Mouse (Mus musculus): Measurements from ENCODE around the gene Cklf. TPM values are rescaled to one million over a fixed set of nuclear protein-coding genes. Genes with fewer than 3 reads are reported as not detected.
"Not testable (repeated sequence)": the region's sequence is repeated elsewhere in the genome, so short reads cannot be mapped to it uniquely, and the experiment has no call there.

Cklf gene
- polyA plus RNA-seq, 1 experiment from 2014 or later = 34.7 TPM

DNA sequence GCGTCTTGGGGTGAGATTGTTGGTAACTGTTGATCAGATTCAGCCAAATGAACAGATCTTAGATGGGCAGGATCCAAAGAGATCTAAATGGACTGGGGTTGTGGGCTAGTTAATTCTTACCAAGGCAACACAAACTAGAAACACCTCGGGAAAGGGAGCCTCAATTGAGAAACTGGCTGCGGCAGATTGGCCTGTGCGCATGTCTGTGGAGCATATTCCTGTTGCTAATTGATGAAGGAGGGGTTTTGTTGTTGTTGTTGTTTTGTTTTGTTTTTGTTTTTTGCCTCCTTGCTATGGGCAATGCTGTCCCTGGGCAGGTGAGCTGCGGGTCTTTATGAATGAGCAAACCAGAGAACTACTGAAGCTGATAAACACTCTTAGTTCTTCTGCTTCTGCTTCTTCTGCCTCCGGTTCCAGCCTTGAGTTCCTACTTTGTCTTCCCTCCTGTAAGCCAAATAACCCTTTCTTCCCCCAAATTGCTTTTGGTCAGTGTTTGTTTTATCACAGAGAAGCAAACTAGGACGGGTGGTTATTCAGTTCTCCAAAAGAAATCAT, 1.1 kb upstream of the Cklf start:
- no peak overlapping the region for H3K4me2 ChIP-seq (ENCODE audit: low read length)
- no peak overlapping the region for H3K4me3 ChIP-seq (ENCODE audit: low read depth, low read length)
- WGBS = 87% methylated on average over 7 of the region's 7 CpGs
- 0 out of 2 replicates have a peak, but pooled peaks cover 3% of the 10 kb centered on the region for H3K36me3 ChIP-seq (ENCODE audit: control insufficient read depth, insufficient read depth, low read length)
- ATAC-seq = no peak
- H3K27ac ChIP-seq (ENCODE audit: low read length) = no peak overlapping the region
- H3K9ac ChIP-seq (ENCODE audit: low read depth, low read length) = no peak overlapping the region
- H3K27me3 ChIP-seq (ENCODE audit: control insufficient read depth, insufficient read depth, low read depth, low read length) = no peaks in the 10 kb centered on the region
- no peaks in the 10 kb centered on the region for H3K9me3 ChIP-seq (replicated peaks; ENCODE audit: control insufficient read depth, low read length, poor library complexity, severe bottlenecking)
- peaks cover 24% of the 10 kb centered on the region for H3K4me1 ChIP-seq (ENCODE audit: control insufficient read depth, insufficient read depth, low read length)

DNA sequence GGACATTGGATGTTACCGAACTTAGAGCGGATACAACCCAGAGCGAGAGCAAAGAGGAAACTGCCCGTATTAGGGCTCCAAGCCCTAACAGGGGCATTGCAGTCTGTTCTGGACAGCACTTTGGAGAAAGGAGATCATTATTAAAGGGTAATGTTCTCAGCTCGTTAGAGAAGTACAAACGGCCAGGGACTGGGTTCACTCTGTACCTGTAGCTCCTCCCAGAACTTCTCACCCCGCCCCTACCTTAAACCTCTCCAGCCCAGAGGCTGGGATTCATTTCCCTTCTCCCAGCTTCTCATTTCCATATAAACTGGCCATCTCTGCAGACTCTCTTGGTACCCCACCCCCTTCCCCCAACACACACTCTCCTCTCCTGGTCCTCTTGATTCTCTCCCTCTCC, 800 bp downstream of the Cklf start:
- Histone ChIP-seq H3K36me3 (ENCODE audit: control insufficient read depth, insufficient read depth, low read length) (no peaks in the 10 kb centered on the region), H3K9ac (ENCODE audit: low read depth, low read length) (no peak overlapping the region; the same call in 1 of the 2 replicates), H3K27me3 (ENCODE audit: control insufficient read depth, insufficient read depth, low read depth, low read length) (no peaks in the 10 kb centered on the region), H3K4me2 (ENCODE audit: low read length) (peak overlapping the region; percentile 75), H3K4me1 (ENCODE audit: control insufficient read depth, insufficient read depth, low read length) (peaks cover 24% of the 10 kb centered on the region), H3K9me3 (replicated peaks; ENCODE audit: control insufficient read depth, low read length, poor library complexity, severe bottlenecking) (no peaks in the 10 kb centered on the region), H3K4me3 (ENCODE audit: low read depth, low read length) (peak overlapping the region; percentile 72), H3K27ac (ENCODE audit: low read length) (no peak overlapping the region)
- 1% methylated on average over 7 of the region's 7 CpGs for WGBS
- 0 out of 2 replicates have a peak, but pooled peaks have one; percentile 0 for ATAC-seq

DNA sequence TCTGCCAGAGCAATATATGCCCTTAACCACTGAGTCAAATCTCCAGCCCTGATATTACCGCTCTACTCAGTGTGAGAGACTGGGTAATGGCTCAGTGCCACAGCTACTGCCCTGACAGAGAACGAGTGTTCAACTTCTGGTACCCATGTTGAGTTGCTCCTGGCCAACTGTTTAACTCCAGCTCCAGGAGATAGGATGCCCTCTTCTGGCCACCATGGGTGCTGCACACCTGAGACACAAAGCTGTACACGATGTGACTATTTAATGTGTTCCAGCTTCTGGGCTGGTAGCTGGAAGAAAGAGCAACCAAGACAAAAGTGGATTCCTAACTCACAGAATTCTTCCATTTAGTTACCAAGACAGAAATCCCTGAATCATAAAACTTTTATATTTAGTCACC, 2.4 kb downstream of the Cklf start:
- Histone ChIP-seq H3K4me3 (ENCODE audit: low read depth, low read length) (no peak overlapping the region), H3K9me3 (replicated peaks; ENCODE audit: control insufficient read depth, low read length, poor library complexity, severe bottlenecking) (peaks cover 2% of the 10 kb centered on the region; the same call in 1 of the 2 replicates), H3K4me2 (ENCODE audit: low read length) (no peak overlapping the region), H3K4me1 (ENCODE audit: control insufficient read depth, insufficient read depth, low read length) (peaks cover 11% of the 10 kb centered on the region), H3K36me3 (ENCODE audit: control insufficient read depth, insufficient read depth, low read length) (peaks cover 7% of the 10 kb centered on the region), H3K27me3 (ENCODE audit: control insufficient read depth, insufficient read depth, low read depth, low read length) (no peaks in the 10 kb centered on the region), H3K9ac (ENCODE audit: low read depth, low read length) (no peak overlapping the region), H3K27ac (ENCODE audit: low read length) (no peak overlapping the region)
- 90% methylated on average over 3 of the region's 3 CpGs for whole genome bisulfite sequencing
- ATAC-seq = no peak

DNA sequence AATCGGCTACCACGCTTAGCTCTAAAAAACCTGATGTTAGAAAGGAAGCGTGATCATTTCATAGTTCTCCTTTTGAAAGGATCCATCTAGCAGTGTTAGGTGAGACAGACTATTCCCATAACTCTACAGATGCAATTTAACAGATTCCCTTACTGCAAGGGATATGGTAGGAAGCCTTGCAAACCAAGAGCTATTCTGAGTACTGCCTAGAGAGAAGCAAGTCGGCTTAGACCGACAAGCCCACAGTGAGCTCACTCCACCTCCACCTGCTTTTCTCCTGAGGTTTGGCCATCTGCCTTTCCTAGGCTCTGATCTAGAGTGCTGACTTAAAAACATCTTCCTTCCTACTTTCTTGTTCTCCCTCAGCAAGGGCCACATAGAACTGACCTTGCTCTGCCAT, 11.1 kb downstream of the Cklf start:
- H3K9ac ChIP-seq (ENCODE audit: low read depth, low read length); H3K4me3 ChIP-seq (ENCODE audit: low read depth, low read length); ATAC-seq; H3K9me3 ChIP-seq (replicated peaks; ENCODE audit: control insufficient read depth, low read length, poor library complexity, severe bottlenecking); H3K27ac ChIP-seq (ENCODE audit: low read length); H3K4me2 ChIP-seq (ENCODE audit: low read length); H3K27me3 ChIP-seq (ENCODE audit: control insufficient read depth, insufficient read depth, low read depth, low read length); H3K4me1 ChIP-seq (ENCODE audit: control insufficient read depth, insufficient read depth, low read length): not testable (repeated sequence)
- H3K36me3 ChIP-seq (ENCODE audit: control insufficient read depth, insufficient read depth, low read length) = peaks cover 26% of the 10 kb centered on the region
- WGBS = 96% methylated on average over 5 of the region's 5 CpGs

DNA sequence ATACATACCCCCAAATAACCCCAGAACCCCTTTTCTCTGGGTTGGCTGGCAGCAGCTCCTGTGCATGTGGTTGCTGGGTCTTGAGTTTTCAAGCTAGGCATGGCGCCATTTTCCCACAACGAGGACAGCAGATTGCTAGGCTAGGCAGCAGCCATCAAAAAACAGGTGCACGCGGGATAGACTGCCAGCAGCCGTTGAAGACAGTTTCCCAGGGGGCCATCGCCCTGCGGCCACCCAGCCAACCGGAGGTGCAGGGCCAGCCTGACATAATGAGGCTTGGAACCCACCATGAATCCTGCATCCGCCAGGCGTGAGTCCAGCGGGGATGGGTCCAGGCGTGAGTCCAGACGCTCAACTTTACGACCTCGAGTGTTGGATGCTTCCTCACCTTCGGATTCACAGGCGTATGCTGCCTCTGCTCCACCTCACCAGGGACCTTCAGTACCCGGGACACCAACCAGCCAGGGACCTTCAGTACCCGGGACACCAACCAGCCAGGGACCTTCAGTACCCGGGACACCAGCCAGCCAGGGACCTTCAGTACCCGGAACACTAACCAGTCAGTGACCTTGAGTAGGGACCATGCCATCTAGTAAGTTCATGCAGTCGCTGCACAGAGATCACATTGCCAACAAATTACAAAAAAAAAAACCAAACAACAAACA, 13.7 kb downstream of the Cklf start:
- not testable (repeated sequence) for H3K27ac ChIP-seq (ENCODE audit: low read length); ATAC-seq; H3K9ac ChIP-seq (ENCODE audit: low read depth, low read length); H3K4me1 ChIP-seq (ENCODE audit: control insufficient read depth, insufficient read depth, low read length); H3K9me3 ChIP-seq (replicated peaks; ENCODE audit: control insufficient read depth, low read length, poor library complexity, severe bottlenecking); H3K4me3 ChIP-seq (ENCODE audit: low read depth, low read length); H3K4me2 ChIP-seq (ENCODE audit: low read length); H3K27me3 ChIP-seq (ENCODE audit: control insufficient read depth, insufficient read depth, low read depth, low read length); H3K36me3 ChIP-seq (ENCODE audit: control insufficient read depth, insufficient read depth, low read length)
- WGBS = 98% methylated on average over 22 of the region's 22 CpGs

DNA sequence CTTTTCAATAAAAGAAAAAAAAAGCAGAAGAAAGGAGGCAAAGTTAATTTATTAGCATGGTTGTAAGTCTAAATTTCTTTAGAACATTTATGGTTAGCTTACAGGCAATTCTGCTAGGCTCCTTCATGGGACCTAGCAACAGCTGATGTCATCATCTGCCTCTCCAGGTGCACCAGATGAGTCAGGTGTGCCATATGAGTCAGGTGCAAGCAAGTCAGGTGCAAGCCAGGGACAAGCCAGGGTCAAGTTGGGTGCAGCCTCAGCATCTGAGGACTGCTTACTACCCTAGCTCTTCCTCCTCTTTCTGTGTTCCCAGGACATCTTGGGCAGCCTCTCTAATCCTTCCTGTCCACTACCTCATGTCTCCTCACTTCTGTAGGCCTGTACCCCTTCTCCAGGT, 17.7 kb downstream of the Cklf start:
- Histone ChIP-seq H3K9ac (ENCODE audit: low read depth, low read length) (no peak overlapping the region), H3K4me3 (ENCODE audit: low read depth, low read length) (no peak overlapping the region), H3K9me3 (replicated peaks; ENCODE audit: control insufficient read depth, low read length, poor library complexity, severe bottlenecking) (no peaks in the 10 kb centered on the region), H3K4me2 (ENCODE audit: low read length) (no peak overlapping the region), H3K36me3 (ENCODE audit: control insufficient read depth, insufficient read depth, low read length) (peaks cover 5% of the 10 kb centered on the region; the same call in 1 of the 2 replicates), H3K27ac (ENCODE audit: low read length) (no peak overlapping the region), H3K27me3 (ENCODE audit: control insufficient read depth, insufficient read depth, low read depth, low read length) (no peaks in the 10 kb centered on the region), H3K4me1 (ENCODE audit: control insufficient read depth, insufficient read depth, low read length) (no peaks in the 10 kb centered on the region)
- no peak for ATAC-seq

DNA sequence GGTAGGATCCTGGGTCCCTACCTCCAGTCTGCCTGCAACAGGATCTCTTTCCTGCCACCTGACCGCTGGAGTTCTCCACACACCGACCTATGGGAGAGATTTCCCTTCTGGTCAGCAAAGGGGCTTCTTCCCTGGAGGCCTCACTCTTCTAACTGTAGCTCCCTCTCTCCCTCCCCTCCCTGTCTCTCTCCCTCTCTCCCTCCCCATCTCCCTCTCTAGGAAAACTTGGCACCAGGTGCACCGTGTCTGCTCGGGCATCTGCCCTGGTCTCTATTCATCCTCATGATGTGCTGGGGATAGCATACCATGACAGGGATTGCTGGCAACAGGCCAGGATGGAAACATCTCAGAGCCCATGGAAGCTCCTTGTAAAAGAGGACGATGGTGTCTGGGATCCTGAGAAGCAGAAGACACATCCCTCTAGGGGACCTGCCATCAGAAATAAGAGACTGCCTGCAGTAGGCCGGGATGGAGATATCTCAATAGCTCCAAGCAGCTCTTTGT, 18.3 kb downstream of the Cklf start:
- Histone ChIP-seq H3K9me3 (replicated peaks; ENCODE audit: control insufficient read depth, low read length, poor library complexity, severe bottlenecking) (no peaks in the 10 kb centered on the region), H3K4me3 (ENCODE audit: low read depth, low read length) (no peak overlapping the region), H3K9ac (ENCODE audit: low read depth, low read length) (no peak overlapping the region), H3K4me1 (ENCODE audit: control insufficient read depth, insufficient read depth, low read length) (no peaks in the 10 kb centered on the region), H3K36me3 (ENCODE audit: control insufficient read depth, insufficient read depth, low read length) (0 out of 2 replicates have a peak, but pooled peaks cover 2% of the 10 kb centered on the region), H3K27ac (ENCODE audit: low read length) (no peak overlapping the region), H3K4me2 (ENCODE audit: low read length) (no peak overlapping the region), H3K27me3 (ENCODE audit: control insufficient read depth, insufficient read depth, low read depth, low read length) (no peaks in the 10 kb centered on the region)
- whole genome bisulfite sequencing = 89% methylated on average over 6 of the region's 6 CpGs
- ATAC-seq = no peak

DNA sequence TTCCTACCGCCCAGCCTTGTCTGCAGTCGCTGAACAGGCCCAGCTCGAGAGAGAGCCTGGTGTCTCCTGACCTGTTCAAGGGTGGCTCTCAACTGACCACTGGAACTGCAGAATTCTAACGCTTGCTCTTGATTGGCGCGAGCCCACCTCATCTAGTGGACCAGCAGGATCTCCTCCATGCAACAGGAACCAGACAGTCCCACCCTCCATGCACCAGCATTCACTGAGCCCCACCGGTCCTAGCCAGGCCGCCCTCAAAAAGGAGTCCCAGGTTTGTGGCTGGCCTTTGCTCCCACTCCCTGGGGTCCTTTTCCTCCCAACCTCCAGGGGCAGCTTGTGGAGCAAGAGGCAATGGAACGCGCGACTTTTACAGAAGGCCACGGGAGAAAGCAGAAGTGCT, 42.4 kb downstream of the Cklf start, which contains the start of gene Cmtm2a:
Cmtm2a (minus strand) TSS at position 101 of the 400 bp plus-strand sequence.
- not testable (repeated sequence) for H3K36me3 ChIP-seq (ENCODE audit: control insufficient read depth, insufficient read depth, low read length); ATAC-seq; H3K9me3 ChIP-seq (replicated peaks; ENCODE audit: control insufficient read depth, low read length, poor library complexity, severe bottlenecking); H3K4me2 ChIP-seq (ENCODE audit: low read length); H3K4me1 ChIP-seq (ENCODE audit: control insufficient read depth, insufficient read depth, low read length); H3K27me3 ChIP-seq (ENCODE audit: control insufficient read depth, insufficient read depth, low read depth, low read length); H3K27ac ChIP-seq (ENCODE audit: low read length); H3K4me3 ChIP-seq (ENCODE audit: low read depth, low read length); H3K9ac ChIP-seq (ENCODE audit: low read depth, low read length)
- WGBS = 95% methylated on average over 11 of the region's 12 CpGs

DNA sequence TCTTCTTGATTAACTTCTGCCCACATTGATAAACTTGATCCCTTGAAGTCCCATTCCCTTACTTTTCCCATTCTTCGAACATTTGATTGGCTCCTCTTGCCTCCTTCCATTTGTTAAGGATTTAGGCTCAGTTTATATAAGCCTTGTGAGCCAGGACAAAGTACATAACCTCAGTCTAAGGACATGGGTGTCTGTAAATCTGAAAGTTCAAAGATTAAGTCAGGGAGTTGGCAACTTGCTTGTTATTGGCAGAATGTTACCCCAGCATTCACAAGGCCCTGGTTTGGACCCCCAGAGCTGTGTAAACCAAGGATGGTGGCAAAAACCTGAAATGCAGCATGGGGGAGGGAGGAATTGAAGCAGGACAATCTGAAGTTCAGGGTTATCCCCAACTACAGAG, 43.7 kb downstream of the Cklf start:
- Histone ChIP-seq H3K27ac (ENCODE audit: low read length) (no peak overlapping the region), H3K4me1 (ENCODE audit: control insufficient read depth, insufficient read depth, low read length) (no peaks in the 10 kb centered on the region), H3K9me3 (replicated peaks; ENCODE audit: control insufficient read depth, low read length, poor library complexity, severe bottlenecking) (no peaks in the 10 kb centered on the region), H3K9ac (ENCODE audit: low read depth, low read length) (no peak overlapping the region), H3K4me3 (ENCODE audit: low read depth, low read length) (no peak overlapping the region), H3K27me3 (ENCODE audit: control insufficient read depth, insufficient read depth, low read depth, low read length) (no peaks in the 10 kb centered on the region), H3K36me3 (ENCODE audit: control insufficient read depth, insufficient read depth, low read length) (no peaks in the 10 kb centered on the region), H3K4me2 (ENCODE audit: low read length) (no peak overlapping the region)
- no peak for ATAC-seq
- WGBS = 92% methylated on average over 1 of the region's 1 CpGs
